Mouse (Mus musculus) erythroblast, embryonic 14.5 days (primary cell): Measurements from ENCODE around the gene Ascc1.

Experiments used
- GATA1 ChIP-seq: IDR thresholded peaks from 2 replicates; pipeline ENCODE4 v1.6.1; 2012; ENCODE audit warnings: low read length, inconsistent platforms, mixed read lengths
- TAL1 ChIP-seq: IDR thresholded peaks from 3 replicates; pipeline ENCODE4 v1.6.1; 2012; ENCODE audit warnings: low read length, inconsistent platforms, mixed read lengths

GRCm38 (mm10) chr10:60034621-60035020 lies 32.0 kb downstream of the Ascc1 start:
- TF ChIP-seq GATA1, result no peak
- TF ChIP-seq TAL1, result no peak
